Mouse (Mus musculus): Measurements from ENCODE around the gene Med12l.
A peak's percentile ranks its signal among the peaks of the same experiment; 100 is the strongest.

Med12l gene

GRCm38 (mm10) chr3:59341647-59342427, 336.2 kb downstream of the Med12l start:
- no peak for DNase-seq

- peak; percentile 46 to 62 for DNase-seq
Measured at GRCm38 (mm10) chr3:59343026-59343425, 337.4 kb downstream of the Med12l start.

GRCm38 (mm10) chr3:59344065-59344905, 338.7 kb downstream of the Med12l start, which contains the start of gene Igsf10:
Igsf10 (minus strand) TSS chr3:59344394.
- DNase-seq = peak; percentile 79 to 84

- no peak for DNase-seq
Measured at GRCm38 (mm10) chr3:59351768-59352167, 346.1 kb downstream of the Med12l start.

GRCm38 (mm10) chr3:59354156-59354555, 348.5 kb downstream of the Med12l start:
- peak in 1 of 2 experiments; percentile 33 for DNase-seq

GRCm38 (mm10) chr3:59360102-59360501, 354.5 kb downstream of the Med12l start:
- no peak for DNase-seq

GRCm38 (mm10) chr3:59361895-59362294, 356.3 kb downstream of the Med12l start:
- no peak for DNase-seq
